Mouse (Mus musculus) monocyte, adult 5-6 weeks (primary cell): ENCODE results near the gene Tead4. TPM values are rescaled to one million over a fixed set of nuclear protein-coding genes. Genes with fewer than 3 reads are reported as not detected.

ENCODE experiments used
- ATAC-seq: fragments of 153-309, 156-312 bp; replicated peaks from 2 replicates; pipeline ENCODE4 v1.8.0; 2017; ENCODE audit warnings: mild to moderate bottlenecking; ENCODE audit not compliant: low TSS enrichment, insufficient number of reproducible peaks, severe bottlenecking, poor library complexity, low FRiP score
- total RNA-seq: library from RNA; stranded (forward); fragments of 200-1000, 200-491, 200-594 nt; gene quantifications from 3 replicates; pipeline ENCODE4 v1.2.3, GENCODE M21; 2017

Tead4 gene
- total RNA-seq, 1 experiment from 2014 or later: not detected

DNA sequence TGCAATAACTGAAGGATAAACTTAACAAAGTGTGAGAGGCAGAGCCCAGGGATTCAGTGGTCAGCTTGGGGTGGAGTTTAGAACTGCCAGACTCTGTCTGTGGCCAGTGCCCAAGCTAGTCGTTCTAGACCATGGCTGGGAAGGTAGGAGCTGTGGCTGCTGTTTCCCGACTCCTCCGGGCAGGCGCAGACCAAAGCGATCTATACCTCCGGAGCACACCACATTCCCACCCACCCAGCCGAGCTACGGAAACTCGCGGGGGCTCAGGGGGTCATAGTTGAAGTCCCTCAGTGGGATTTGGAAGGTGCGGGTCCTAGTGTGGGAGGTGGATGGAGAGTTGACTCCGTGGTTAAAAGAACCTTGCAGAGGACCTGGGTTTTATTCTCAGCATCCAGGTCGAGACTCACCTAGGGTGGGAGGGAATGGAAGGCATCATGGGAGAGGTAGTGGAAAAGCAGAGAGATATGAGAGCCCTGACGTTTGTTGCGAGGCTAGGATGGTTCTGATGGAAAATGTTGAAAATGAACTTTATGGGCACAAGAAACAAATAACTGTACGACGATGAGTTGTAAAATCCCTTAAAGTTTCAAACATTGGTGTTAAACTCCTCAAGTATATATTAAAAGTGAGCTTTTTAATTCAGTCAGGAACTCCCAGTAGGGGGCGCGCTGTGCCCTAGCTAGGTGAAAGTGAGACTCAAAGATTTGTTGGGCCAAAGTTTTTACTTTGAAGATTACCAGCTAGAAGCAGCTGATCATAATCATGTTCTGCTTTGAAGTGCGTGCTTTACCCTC lies 99.6 kb downstream of the Tead4 start:
- ATAC-seq: no peak

DNA sequence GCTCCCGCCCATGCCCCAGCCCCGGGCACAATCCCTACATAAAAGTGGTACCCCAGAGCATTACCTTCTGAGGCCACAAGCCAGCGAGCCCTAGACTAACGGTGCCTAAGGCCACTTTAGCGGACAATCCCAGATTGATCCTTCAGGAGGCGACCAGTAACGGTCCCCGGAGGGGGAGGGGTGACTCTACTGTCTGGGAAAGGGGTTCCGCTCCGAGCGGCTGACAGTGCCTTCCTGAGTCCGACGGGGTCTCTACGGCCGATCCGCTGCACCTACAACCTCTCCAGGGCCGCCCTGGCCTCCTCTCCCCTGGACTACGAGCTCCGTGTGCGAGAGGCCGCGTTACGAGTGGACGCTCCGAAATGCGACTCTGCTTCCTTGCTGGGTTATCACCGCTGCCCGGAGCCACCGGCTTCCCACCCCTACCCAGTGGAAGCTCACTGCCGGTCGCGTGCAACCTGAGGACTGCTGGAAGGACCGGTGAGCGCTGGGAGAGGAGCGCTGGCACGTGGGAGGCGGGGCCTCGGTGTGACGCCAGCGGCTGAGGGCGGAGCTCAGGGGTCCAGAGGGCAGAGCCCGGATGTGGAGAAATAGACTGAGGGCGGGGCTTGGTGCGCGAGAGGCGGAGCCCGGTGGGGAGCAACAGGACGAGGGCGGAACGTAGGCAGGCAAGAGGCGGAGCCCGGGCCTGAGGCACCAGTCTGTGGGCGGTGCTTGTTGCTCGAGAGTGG lies 100.3 kb downstream of the Tead4 start:
- peak; percentile 100 for ATAC-seq

DNA sequence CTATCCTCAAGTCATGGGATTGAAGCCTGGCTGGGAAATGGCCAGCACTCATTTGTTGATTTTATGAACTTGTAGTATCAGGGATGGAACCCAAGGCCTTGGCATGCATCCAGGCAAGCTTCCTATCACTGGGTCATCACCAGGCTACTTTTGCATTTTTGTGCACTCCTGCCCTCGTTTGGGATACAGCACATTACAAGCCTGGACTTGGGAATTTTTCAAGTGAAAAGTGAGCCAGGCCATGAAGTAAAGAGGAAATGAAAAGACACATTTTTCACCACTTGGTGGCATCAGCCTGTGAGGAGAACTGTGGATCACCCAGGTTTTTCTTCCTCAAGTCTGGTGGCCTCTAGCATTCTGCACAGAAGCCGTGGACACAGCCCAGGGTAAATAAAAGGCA lies 117.1 kb downstream of the Tead4 start:
- ATAC-seq: no peak

DNA sequence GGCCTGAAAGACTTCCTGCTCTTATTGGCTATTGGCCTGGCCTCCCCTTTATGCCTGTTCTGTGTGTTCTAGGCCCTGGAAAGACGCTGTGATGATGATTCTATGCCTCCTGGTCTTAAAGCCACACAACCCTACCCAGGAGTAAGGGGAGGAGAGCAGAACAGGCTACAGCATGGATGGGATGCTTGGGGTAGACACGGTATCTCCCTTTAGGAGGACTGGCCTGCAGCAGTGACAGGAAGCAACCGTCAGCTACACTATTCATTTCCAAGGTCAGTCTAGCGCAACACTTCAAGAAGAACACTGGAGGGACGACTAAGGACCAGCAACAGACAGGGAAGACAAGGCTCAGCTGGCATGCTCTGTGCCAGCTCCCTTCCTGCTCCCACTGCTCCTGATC lies 119.4 kb downstream of the Tead4 start:
- ATAC-seq: no peak

DNA sequence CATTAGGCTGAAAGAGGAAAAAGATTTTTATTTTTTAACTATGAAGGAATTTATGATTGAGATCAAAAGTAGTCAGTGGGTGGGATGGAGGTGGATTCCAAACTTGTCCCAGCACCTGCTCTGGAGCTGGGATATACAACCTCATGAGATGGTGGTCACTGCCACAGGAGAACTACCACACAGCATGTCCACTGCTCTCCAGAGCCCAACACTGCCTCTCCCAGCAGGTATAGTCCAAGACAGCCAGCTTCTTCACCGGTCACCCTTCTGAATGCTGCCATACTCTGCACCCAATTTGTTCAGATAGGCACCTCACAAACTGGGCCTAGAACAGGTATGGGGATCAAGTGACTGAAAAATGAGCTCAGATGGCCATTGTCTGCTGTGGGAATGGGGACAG lies 121.0 kb downstream of the Tead4 start:
- no peak for ATAC-seq

DNA sequence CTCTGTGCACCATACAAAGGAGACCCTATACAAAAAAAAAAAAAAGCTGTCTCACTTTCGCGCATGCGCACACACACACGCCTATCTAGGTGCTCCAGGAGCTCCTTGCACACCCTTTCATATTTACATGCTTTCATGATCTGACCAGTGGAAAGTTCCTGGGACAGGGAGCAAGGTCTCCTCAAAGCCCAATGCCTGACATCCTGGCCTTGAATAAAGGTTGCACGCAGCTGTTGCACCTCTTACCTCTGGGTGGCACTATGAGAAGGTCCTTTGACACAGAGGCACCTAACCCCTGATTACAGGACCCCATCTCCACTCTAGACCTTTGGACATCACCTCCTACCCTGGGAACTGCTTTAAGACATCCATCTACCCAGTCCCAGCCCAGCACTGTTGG lies 121.4 kb downstream of the Tead4 start:
- ATAC-seq: no peak

DNA sequence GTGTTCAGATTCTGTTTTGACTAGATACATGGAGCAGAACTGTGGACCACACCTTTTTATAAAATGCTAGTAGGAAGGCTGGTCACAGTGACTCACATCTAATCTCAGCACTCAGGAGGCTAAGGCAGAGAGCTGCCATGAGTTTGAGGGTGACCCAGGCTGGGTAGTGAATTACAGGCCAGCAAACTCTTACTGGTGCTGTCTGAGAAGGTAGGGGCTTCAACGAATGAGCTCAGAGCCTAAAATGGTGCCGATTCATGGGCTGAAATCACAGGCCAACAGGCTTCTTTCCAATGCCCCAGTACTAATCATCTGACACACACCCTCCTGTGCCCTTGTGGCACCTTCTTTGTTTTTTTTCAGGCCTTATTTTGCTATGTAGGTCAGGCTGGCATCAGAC lies 121.9 kb downstream of the Tead4 start:
- no peak for ATAC-seq

Other genes starting within 250 kb of the Tead4 start
- gene Tspan9, start 157.2 kb downstream of the Tead4 start, total RNA-seq: 0.67 to 5.3 TPM (median 3.0 TPM) in 3 replicates
- 0.48 to 1.6 TPM (median 1.2 TPM) in 3 replicates for gene Tulp3, start 55.0 kb upstream of the Tead4 start, total RNA-seq
- gene Rhno1, start 62.1 kb upstream of the Tead4 start, total RNA-seq: 22.2 to 35.8 TPM (median 32.9 TPM) in 3 replicates
- 0.64 to 2.4 TPM (median 1.4 TPM) in 3 replicates for gene Foxm1, start 62.1 kb upstream of the Tead4 start, total RNA-seq
- not detected in 3 replicates for gene Tex52, start 74.6 kb upstream of the Tead4 start, total RNA-seq
- not detected in 3 replicates for gene Gm44596, start 74.7 kb upstream of the Tead4 start, total RNA-seq
- not detected in 3 replicates for gene Nrip2, start 98.5 kb upstream of the Tead4 start, total RNA-seq
- gene Itfg2, start 124.1 kb upstream of the Tead4 start, total RNA-seq: 13.7 to 16.8 TPM (median 16.1 TPM) in 3 replicates
- 70.0 to 110 TPM (median 79.4 TPM) in 3 replicates for gene Fkbp4, start 137.9 kb upstream of the Tead4 start, total RNA-seq
- gene Pzp, start 225.9 kb upstream of the Tead4 start, total RNA-seq: not detected in 3 replicates